Mouse (Mus musculus) intestine, embryonic 15.5 days (tissue): ENCODE measurements around the gene Dlec1. TPM values are rescaled to one million over a fixed set of nuclear protein-coding genes. Genes with fewer than 3 reads are reported as not detected.

Experiments
- ATAC-seq: fragments of 200-750 bp; cut with Nextera tagmentation; 2 replicates; pipeline ENCODE4 v1.8.0; 2017; ENCODE audit warnings: moderate TSS enrichment, moderate library complexity
- H3K27ac ChIP-seq: fragments of 300-500 bp; sonication (generic); 2 replicates; pipeline ENCODE4 v1.5.1; 2015; ENCODE audit warnings: mild to moderate bottlenecking, inconsistent platforms
- H3K27me3 ChIP-seq: fragments of 300-500 bp; sonication (generic); replicated peaks from 2 replicates; pipeline ENCODE4 v1.6.1; 2015; ENCODE audit warnings: inconsistent platforms
- H3K36me3 ChIP-seq: fragments of 300-500 bp; sonication (generic); 2 replicates; pipeline ENCODE4 v1.6.1; 2015; ENCODE audit warnings: inconsistent platforms
- H3K4me1 ChIP-seq: fragments of 300-500 bp; sonication (generic); replicated peaks from 2 replicates; pipeline ENCODE4 v1.6.1; 2015; ENCODE audit warnings: inconsistent platforms
- H3K4me2 ChIP-seq: fragments of 300-500 bp; sonication (generic); replicated peaks from 2 replicates; pipeline ENCODE4 v1.6.1; 2015; ENCODE audit warnings: mild to moderate bottlenecking, inconsistent platforms
- H3K4me3 ChIP-seq: fragments of 300-500 bp; sonication (generic); replicated peaks from 2 replicates; pipeline ENCODE4 v1.5.1; 2015; ENCODE audit warnings: inconsistent platforms
- H3K9ac ChIP-seq: fragments of 300-500 bp; sonication (generic); 2 replicates; pipeline ENCODE4 v1.6.1; 2015; ENCODE audit warnings: inconsistent platforms
- H3K9me3 ChIP-seq: fragments of 300-500 bp; sonication (generic); 2 replicates; pipeline ENCODE4 v1.6.1; 2016; ENCODE audit warnings: inconsistent platforms
- WGBS: fragments of 180-500 bp; shearing (Covaris S2); methylation state at CpG from one replicate; pipeline ENCODE4 v1.1.7; 2015; 5-methylcytosine and 5-hydroxymethylcytosine counted together
- polyA plus RNA-seq: library from polyadenylated mRNA; unstranded; fragments of >200 nt; fragmentation: Nextera tagmentation; extraction: Ambion mirVana; gene quantifications from 2 replicates; pipeline ENCODE4 v1.2.1, GENCODE M21; 2015

Gene Dlec1
- polyA plus RNA-seq, 1 experiment from 2014 or later: 0.72 TPM

DNA sequence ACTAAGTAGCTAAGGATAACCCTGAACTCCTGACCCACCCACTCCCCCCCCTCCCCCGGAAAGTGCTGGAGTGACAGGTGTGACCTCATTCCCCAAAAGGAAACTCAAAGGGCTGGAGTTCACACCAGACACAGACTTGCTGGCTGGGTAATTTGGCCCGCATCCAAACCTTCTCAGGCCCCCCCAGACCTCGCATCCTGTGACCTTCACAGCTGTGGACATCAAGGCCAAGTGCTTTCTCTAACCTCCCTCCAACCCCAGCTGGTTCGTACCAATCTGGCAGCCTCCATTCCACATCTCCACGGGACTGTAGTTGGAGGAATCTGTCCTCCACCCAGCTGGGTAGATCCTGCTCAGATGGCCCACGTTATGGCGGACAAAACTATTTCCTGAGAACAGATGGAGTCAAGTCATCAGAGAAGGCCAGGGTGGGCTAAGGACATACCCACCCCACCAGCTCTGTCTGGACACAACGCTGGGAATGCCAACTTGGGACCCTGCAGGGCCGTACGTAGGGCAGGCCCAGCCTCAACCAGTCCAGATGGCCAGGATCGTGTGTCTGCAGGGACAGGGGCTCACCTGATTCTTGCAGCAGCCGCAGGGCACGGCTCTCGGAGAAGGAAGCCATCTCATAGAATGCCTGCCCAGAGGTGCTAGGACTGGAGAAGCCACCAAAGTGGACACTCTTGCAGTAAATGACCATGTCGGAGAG lies 28.9 kb upstream of the Dlec1 start:
- Histone ChIP-seq H3K4me1 (peaks cover 3% of the 10 kb centered on the region; the same call in 1 of the 2 replicates), H3K27ac (no peak overlapping the region), H3K4me3 (no peak overlapping the region), H3K36me3 (0 out of 2 replicates have a peak, but pooled peaks cover 6% of the 10 kb centered on the region), H3K27me3 (no peaks in the 10 kb centered on the region), H3K9ac (no peak overlapping the region), H3K9me3 (no peaks in the 10 kb centered on the region), H3K4me2 (no peak overlapping the region)
- 70% methylated on average over 15 of the region's 15 CpGs for WGBS
- ATAC-seq: no peak

DNA sequence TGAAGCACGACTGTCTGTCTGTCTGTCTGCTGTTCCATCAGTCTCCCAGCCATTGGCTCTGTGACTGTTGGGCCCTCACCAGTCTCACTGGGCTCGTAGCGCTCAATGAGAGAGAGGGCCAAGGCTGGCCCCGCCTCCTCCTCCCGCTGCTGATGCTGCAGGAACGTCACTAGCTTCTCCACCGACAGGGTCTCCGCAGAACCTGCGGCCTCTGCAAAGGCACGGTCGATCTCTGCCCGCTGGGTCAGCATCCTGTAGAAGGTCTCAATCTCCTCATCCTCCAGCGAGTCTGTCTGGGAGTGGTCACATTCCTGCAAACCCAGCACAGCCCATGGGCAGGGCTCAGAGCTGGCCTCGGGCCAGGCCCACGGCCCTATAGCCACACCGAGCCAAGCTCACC lies 26.6 kb upstream of the Dlec1 start:
- Histone ChIP-seq H3K4me2 (no peak overlapping the region), H3K9me3 (no peaks in the 10 kb centered on the region), H3K4me3 (no peak overlapping the region), H3K36me3 (0 out of 2 replicates have a peak, but pooled peaks cover 6% of the 10 kb centered on the region), H3K4me1 (peaks cover 5% of the 10 kb centered on the region; the same call in 1 of the 2 replicates), H3K9ac (no peak overlapping the region), H3K27me3 (no peaks in the 10 kb centered on the region), H3K27ac (no peak overlapping the region)
- peak; percentile 23 for ATAC-seq
- 68% methylated on average over 16 of the region's 16 CpGs for WGBS

DNA sequence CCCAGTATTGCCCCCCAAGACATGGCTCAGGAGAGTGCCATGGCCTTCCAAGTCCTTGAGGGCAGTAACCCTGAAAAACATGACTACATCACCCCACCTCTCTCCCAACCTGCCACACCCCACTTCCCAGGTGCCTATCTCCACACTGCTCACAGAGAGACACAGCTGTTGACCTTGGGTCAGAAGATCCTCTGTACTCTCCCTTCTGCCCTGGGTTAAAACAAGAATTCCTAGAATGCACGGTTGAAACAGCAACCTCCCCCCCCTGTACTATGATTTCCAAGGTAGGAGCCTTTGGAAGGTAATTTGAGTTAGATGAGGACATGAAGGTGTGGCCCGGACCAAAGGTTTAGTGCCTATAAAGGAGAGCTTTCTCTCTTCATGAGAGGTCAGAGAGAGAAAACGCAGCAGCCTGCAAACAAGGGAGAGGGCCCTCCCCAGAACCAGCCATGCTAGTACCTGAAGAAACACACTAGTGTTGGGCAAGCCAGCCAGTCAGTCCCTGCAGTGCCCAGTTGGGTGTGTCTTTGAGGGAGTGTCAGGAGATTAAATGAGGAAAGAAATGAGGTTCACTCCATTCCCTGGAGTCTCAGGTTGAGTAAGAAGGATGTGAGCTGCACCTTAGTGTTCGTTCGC lies 22.1 kb upstream of the Dlec1 start:
- H3K4me3 ChIP-seq: no peak overlapping the region
- peak overlapping the region; percentile 51 for H3K27ac ChIP-seq
- ATAC-seq: peak; percentile 67
- H3K4me1 ChIP-seq: peaks cover 22% of the 10 kb centered on the region
- no peaks in the 10 kb centered on the region for H3K36me3 ChIP-seq
- H3K9me3 ChIP-seq: no peaks in the 10 kb centered on the region
- H3K9ac ChIP-seq: no peak overlapping the region
- H3K4me2 ChIP-seq: no peak overlapping the region
- WGBS: 60% methylated on average over 5 of the region's 5 CpGs
- no peaks in the 10 kb centered on the region for H3K27me3 ChIP-seq

DNA sequence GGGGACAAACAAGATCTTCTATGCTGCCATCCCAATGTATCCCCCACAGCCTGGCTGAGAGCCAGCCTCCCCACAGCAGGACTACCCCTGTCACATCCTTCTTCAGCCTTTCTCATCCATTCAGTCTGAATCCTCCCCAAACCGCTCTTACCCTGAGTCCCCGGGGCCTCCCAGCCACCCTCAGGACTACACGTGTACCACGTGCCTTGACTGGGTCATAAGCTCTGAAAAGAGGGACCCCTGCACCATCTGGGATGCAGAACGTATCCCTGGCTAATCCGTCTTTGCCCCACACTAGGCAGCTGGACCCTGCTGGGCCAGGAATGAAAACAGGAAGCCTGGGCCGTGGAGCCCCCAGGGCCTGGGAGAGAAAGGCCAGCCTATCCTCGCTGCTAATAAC lies 20.2 kb upstream of the Dlec1 start:
- Histone ChIP-seq H3K36me3 (no peaks in the 10 kb centered on the region), H3K27me3 (no peaks in the 10 kb centered on the region), H3K4me2 (no peak overlapping the region), H3K4me3 (no peak overlapping the region), H3K27ac (peak overlapping the region; percentile 33), H3K4me1 (peaks cover 30% of the 10 kb centered on the region), H3K9me3 (no peaks in the 10 kb centered on the region), H3K9ac (0 out of 2 replicates have a peak overlapping the region, but pooled peaks have one; percentile 5)
- WGBS: 41% methylated on average over 8 of the region's 8 CpGs
- no peak for ATAC-seq

DNA sequence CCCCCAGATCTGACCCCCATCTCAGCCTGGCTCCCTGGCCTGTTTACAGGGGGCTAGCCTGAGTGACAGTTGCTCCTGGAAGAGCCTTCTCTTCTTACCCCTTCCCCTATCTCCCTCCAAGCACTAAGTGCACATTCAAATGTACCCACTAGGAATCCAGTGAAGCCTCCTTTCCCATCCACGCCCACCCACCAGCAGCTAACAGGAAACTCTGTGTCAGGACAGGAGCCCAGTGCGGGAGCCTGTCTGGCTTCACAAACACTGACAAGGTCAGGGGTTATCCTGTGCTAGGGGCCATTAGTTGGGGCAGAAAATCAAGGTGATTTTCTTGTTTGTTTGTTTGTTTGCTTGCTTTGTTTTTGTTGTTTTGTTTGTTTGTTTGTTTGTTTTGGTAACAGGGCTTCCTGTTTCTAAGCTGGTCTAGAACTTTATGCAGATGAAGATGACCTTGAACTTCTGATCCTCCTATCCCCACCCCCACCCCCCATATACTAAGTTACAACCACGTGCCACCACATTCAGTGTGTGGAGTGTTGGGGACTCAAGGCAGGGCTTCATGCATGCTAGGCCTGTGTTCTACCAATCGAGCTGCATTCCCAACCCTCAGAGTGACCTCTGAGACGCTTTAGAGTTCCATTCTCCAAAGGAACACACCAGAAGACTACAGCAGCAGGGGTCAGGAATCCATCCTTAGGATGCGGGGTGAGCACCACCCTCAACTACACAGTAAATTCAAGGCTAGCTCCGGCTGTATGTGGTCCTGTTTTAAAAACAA lies 19.4 kb upstream of the Dlec1 start:
- no peaks in the 10 kb centered on the region for H3K36me3 ChIP-seq
- ATAC-seq: no peak
- peak overlapping the region; percentile 33; the same call in 1 of the 2 replicates for H3K27ac ChIP-seq
- H3K9me3 ChIP-seq: no peaks in the 10 kb centered on the region
- no peak overlapping the region for H3K4me3 ChIP-seq
- peaks cover 37% of the 10 kb centered on the region for H3K4me1 ChIP-seq
- WGBS: 74% methylated on average over 7 of the region's 7 CpGs
- H3K9ac ChIP-seq: no peak overlapping the region
- no peaks in the 10 kb centered on the region for H3K27me3 ChIP-seq
- H3K4me2 ChIP-seq: no peak overlapping the region

DNA sequence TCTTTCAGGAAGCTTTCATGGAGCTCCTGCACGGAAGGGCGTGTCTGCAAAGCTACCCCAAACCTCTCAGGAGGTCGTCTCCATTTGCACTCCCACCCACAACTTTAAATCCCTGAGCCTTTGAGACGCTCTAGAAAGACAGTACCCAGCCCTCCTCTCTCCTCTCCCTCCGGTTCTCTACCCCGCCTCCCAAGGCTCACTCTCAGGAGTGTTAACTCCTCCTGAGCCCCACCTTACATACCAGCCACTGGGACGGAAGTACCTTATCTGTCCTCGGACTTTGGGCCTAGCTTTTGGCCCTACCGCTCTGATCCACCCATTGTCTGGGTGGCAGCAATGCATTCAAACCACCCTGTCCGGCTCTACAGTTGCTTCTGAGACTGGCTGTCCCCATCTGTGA lies 18.3 kb upstream of the Dlec1 start:
- no peak overlapping the region for H3K4me3 ChIP-seq
- no peak overlapping the region for H3K4me2 ChIP-seq
- peak; percentile 37 for ATAC-seq
- H3K36me3 ChIP-seq: no peaks in the 10 kb centered on the region
- 52% methylated on average over 10 of the region's 10 CpGs for WGBS
- peaks cover 41% of the 10 kb centered on the region for H3K4me1 ChIP-seq
- no peak overlapping the region for H3K9ac ChIP-seq
- no peaks in the 10 kb centered on the region for H3K9me3 ChIP-seq
- H3K27me3 ChIP-seq: no peaks in the 10 kb centered on the region
- peak overlapping the region; percentile 29 for H3K27ac ChIP-seq

DNA sequence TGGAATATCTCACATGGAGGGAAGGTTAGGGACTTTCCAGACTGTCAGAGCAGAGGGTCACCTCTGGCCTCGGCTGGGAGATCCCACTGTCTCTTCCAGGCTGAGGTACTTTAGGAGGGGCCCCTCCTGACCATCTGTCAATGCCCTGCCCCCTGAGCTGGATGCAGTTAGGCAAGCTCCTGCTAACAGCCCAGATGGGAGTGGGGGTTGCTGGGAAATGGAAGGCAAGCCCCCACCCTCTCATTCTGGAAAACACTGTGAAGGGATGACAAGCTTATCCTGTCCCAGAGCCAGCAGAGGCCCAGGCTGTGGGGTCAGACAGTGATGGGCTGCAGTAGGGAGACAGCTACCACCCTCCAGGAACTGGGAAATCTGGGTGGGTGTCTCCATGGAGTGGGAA lies 15.8 kb upstream of the Dlec1 start:
- Histone ChIP-seq H3K9ac (0 out of 2 replicates have a peak overlapping the region, but pooled peaks have one; percentile 8), H3K4me2 (no peak overlapping the region), H3K27me3 (no peaks in the 10 kb centered on the region), H3K27ac (no peak overlapping the region), H3K4me3 (no peak overlapping the region), H3K9me3 (no peaks in the 10 kb centered on the region), H3K4me1 (peaks cover 37% of the 10 kb centered on the region), H3K36me3 (no peaks in the 10 kb centered on the region)
- no peak for ATAC-seq
- WGBS: 41% methylated on average over 1 of the region's 1 CpGs

DNA sequence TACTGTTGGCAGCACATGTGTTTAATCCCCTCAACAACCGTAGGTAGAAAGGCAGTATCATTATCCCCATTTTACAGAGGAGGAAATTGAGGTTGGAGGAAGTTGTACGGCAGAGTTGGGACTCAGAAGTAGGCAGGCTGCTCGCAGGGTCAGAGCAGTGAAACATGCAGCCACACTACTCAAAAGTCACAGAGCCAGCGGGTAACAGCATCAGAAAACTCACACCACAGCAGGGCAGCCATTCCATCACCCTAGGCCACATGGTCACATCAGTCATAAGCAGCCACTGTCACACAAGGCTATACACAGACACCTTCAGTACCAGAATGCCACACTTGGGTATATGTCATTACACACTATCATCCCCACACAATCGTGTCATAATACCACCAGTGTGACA lies 15.0 kb upstream of the Dlec1 start:
- ATAC-seq: no peak
- Histone ChIP-seq H3K4me2 (peak overlapping the region; percentile 65), H3K27ac (no peak overlapping the region), H3K9ac (no peak overlapping the region), H3K9me3 (no peaks in the 10 kb centered on the region), H3K4me3 (no peak overlapping the region), H3K27me3 (no peaks in the 10 kb centered on the region), H3K36me3 (no peaks in the 10 kb centered on the region), H3K4me1 (peaks cover 38% of the 10 kb centered on the region)
- 82% methylated on average over 5 of the region's 5 CpGs for WGBS

DNA sequence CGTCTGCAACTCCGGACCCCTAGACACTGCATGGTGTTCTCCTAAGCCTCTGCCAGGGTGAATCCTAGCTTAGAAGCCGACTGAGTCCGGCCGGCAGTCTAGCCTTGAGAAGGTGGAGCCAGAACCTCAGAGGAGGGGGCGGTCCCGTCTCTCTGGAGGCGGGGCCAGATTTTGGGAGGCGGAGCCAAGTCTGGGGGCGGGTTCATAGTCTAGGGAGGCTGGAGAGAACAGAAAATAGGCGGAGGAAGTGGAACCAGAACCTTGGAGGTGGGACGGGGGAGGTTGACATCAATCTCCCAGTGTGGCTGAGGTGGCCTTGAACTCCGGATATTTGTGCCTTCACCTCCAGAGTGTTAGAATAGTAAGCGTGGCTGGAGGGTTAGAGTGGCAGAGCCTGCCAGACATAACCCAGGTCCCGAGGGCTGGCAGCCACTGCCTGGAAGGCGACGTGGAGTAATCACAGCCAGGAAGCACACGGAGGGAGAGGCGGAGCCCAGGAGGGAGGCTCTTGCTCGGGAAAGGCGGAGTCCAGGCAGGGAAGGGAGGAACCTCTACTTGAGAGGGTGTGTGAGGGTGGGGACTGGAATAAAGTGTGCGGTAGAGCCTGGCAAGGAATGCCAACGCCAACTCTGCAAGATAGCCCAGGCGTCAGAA lies 14.0 kb upstream of the Dlec1 start:
- H3K9ac ChIP-seq: peak overlapping the region; percentile 38
- ATAC-seq: peak; percentile 91
- no peaks in the 10 kb centered on the region for H3K27me3 ChIP-seq
- H3K36me3 ChIP-seq: no peaks in the 10 kb centered on the region
- H3K4me2 ChIP-seq: peak overlapping the region; percentile 65
- H3K9me3 ChIP-seq: no peaks in the 10 kb centered on the region
- WGBS: 1% methylated on average over 24 of the region's 24 CpGs
- peak overlapping the region; percentile 43 for H3K4me3 ChIP-seq
- H3K4me1 ChIP-seq: peaks cover 38% of the 10 kb centered on the region
- peak overlapping the region; percentile 90 for H3K27ac ChIP-seq

DNA sequence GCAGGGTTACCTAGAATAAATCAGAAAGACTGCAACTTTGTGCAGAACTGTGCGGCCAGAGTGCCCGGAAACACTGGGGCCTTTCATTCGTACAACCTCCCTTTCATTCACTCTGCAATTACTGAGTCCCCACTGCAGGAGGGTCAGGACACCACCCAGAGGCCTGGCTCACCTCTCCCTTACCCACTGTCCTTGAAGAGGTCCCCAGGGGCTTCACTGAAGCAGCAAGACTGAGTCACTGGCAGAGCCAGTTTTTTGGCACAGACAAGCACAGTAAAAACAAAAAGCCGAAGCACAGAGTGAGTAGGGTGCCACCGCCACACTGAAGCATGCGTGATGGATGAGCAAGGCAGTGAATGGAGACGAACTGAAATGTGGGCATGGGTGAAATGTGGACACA lies 12.8 kb upstream of the Dlec1 start:
- Histone ChIP-seq H3K27me3 (no peaks in the 10 kb centered on the region), H3K4me3 (no peak overlapping the region), H3K9ac (no peak overlapping the region), H3K4me1 (peaks cover 38% of the 10 kb centered on the region), H3K27ac (no peak overlapping the region), H3K4me2 (no peak overlapping the region), H3K36me3 (no peaks in the 10 kb centered on the region), H3K9me3 (no peaks in the 10 kb centered on the region)
- WGBS: 62% methylated on average over 7 of the region's 7 CpGs
- no peak for ATAC-seq

DNA sequence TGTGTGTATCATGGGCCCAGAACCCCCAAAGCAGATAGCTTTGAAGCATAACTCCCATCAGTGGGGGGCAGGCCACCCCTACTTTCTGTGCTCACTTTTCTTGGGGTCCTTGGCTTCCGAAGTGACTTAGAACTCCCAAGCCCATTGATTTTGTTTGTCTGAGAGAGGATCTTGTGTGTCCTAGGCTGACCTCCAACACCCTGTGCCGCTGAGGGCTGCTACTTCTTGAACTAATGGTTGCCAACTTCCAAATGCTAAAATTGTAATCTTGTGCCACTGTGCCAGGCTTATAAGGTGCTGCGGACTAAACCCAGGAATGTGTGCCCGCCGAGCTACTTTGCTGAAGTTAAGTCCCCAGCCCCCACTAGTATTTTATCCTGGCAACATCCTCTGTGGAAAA lies 11.8 kb upstream of the Dlec1 start:
- no peaks in the 10 kb centered on the region for H3K9me3 ChIP-seq
- no peak for ATAC-seq
- peaks cover 38% of the 10 kb centered on the region for H3K4me1 ChIP-seq
- WGBS: 96% methylated on average over 5 of the region's 5 CpGs
- no peaks in the 10 kb centered on the region for H3K36me3 ChIP-seq
- no peak overlapping the region for H3K4me3 ChIP-seq
- no peaks in the 10 kb centered on the region for H3K27me3 ChIP-seq
- H3K9ac ChIP-seq: no peak overlapping the region
- no peak overlapping the region for H3K27ac ChIP-seq
- H3K4me2 ChIP-seq: no peak overlapping the region
